Mouse (Mus musculus) lung, embryonic 15.5 days (tissue): ENCODE measurements around the gene Usp9x. TPM values are rescaled to one million over a fixed set of nuclear protein-coding genes. Genes with fewer than 3 reads are reported as not detected.

ENCODE experiments used
- ATAC-seq: fragments of 200-750 bp; cut with Nextera tagmentation; 2 replicates; pipeline ENCODE4 v1.8.0; 2017; ENCODE audit warnings: moderate number of reproducible peaks, borderline replicate concordance; ENCODE audit not compliant: low FRiP score, low TSS enrichment; ENCODE audit errors: extremely low read depth
- H3K27ac ChIP-seq: fragments of 300-500 bp; sonication (generic); 2 replicates; pipeline ENCODE4 v1.5.1; 2015; ENCODE audit warnings: moderate library complexity, mild to moderate bottlenecking, inconsistent platforms
- H3K27me3 ChIP-seq: fragments of 300-500 bp; sonication (generic); 2 replicates; pipeline ENCODE4 v1.6.1; 2015; ENCODE audit warnings: inconsistent platforms
- H3K36me3 ChIP-seq: fragments of 300-500 bp; sonication (generic); 2 replicates; pipeline ENCODE4 v1.6.1; 2015; ENCODE audit warnings: inconsistent platforms
- H3K4me1 ChIP-seq: fragments of 300-500 bp; sonication (generic); 2 replicates; pipeline ENCODE4 v1.6.1; 2015; ENCODE audit warnings: inconsistent platforms
- H3K4me2 ChIP-seq: fragments of 300-500 bp; sonication (generic); 2 replicates; pipeline ENCODE4 v1.6.1; 2015; ENCODE audit warnings: inconsistent platforms, mild to moderate bottlenecking, moderate library complexity
- H3K4me3 ChIP-seq: fragments of 300-500 bp; sonication (generic); 2 replicates; pipeline ENCODE4 v1.5.1; 2015; ENCODE audit warnings: mild to moderate bottlenecking, inconsistent platforms
- H3K9ac ChIP-seq: fragments of 300-500 bp; sonication (generic); 2 replicates; pipeline ENCODE4 v1.6.1; 2015; ENCODE audit warnings: inconsistent platforms
- H3K9me3 ChIP-seq: fragments of 300-500 bp; sonication (generic); 2 replicates; pipeline ENCODE4 v1.6.1; 2016; ENCODE audit warnings: inconsistent platforms
- WGBS: fragments of 180-500 bp; shearing (Covaris S2); methylation state at CpG from one replicate; pipeline ENCODE4 v1.1.7; 2015; 5-methylcytosine and 5-hydroxymethylcytosine counted together
- polyA plus RNA-seq: library from polyadenylated mRNA; unstranded; fragments of >200 nt; fragmentation: Nextera tagmentation; extraction: Ambion mirVana; gene quantifications from 2 replicates; pipeline ENCODE4 v1.2.1, GENCODE M21; 2015

Gene Usp9x
- polyA plus RNA-seq, 1 experiment from 2014 or later = 24.2 TPM

- no peak for ATAC-seq
- H3K36me3 ChIP-seq = no peaks in the 10 kb centered on the region
- H3K4me2 ChIP-seq = no peak overlapping the region
- no peaks in the 10 kb centered on the region for H3K4me1 ChIP-seq
- no peaks in the 10 kb centered on the region for H3K27me3 ChIP-seq
- H3K9ac ChIP-seq = no peak overlapping the region
- H3K4me3 ChIP-seq = no peak overlapping the region
- H3K9me3 ChIP-seq = no peaks in the 10 kb centered on the region
- 58% methylated on average over 6 of the region's 6 CpGs for WGBS
- H3K27ac ChIP-seq = no peak overlapping the region
Measured at GRCm38 (mm10) chrX:13046893-13047435, 24.3 kb upstream of the Usp9x start.

- WGBS = 20% methylated on average over 14 of the region's 14 CpGs
- Histone ChIP-seq H3K9ac (no peak overlapping the region), H3K36me3 (no peaks in the 10 kb centered on the region), H3K9me3 (no peaks in the 10 kb centered on the region), H3K27me3 (no peaks in the 10 kb centered on the region), H3K4me1 (no peaks in the 10 kb centered on the region), H3K27ac (peak overlapping the region; percentile 19; the same call in 1 of the 2 replicates), H3K4me3 (peak overlapping the region; percentile 1; the same call in 1 of the 2 replicates), H3K4me2 (peak overlapping the region; percentile 37)
- ATAC-seq = no peak
Measured at GRCm38 (mm10) chrX:13047631-13048345, 23.5 kb upstream of the Usp9x start.

GRCm38 (mm10) chrX:13054612-13055011 lies 16.7 kb upstream of the Usp9x start:
- WGBS = 56% methylated on average over 1 of the region's 1 CpGs
- H3K4me1 ChIP-seq = no peaks in the 10 kb centered on the region

GRCm38 (mm10) chrX:13061961-13062360 lies 9.3 kb upstream of the Usp9x start:
- peaks cover 3% of the 10 kb centered on the region; the same call in 1 of the 2 replicates for H3K27me3 ChIP-seq
- H3K4me3 ChIP-seq = no peak overlapping the region
- no peaks in the 10 kb centered on the region for H3K4me1 ChIP-seq
- no peak overlapping the region for H3K27ac ChIP-seq
- H3K4me2 ChIP-seq = no peak overlapping the region
- no peak overlapping the region for H3K9ac ChIP-seq
- no peaks in the 10 kb centered on the region for H3K9me3 ChIP-seq
- WGBS = 36% methylated on average over 3 of the region's 3 CpGs
- H3K36me3 ChIP-seq = no peaks in the 10 kb centered on the region
- ATAC-seq = no peak

More at GRCm38 (mm10) chrX:13054612-13055011, 16.7 kb upstream of the Usp9x start:
- H3K4me3 ChIP-seq = no peak overlapping the region
- H3K27me3 ChIP-seq = peaks cover 6% of the 10 kb centered on the region; the same call in 1 of the 2 replicates
- ATAC-seq = no peak
- H3K9ac ChIP-seq = no peak overlapping the region
- H3K4me2 ChIP-seq = no peak overlapping the region
- no peaks in the 10 kb centered on the region for H3K9me3 ChIP-seq
- no peaks in the 10 kb centered on the region for H3K36me3 ChIP-seq
- H3K27ac ChIP-seq = no peak overlapping the region

- ATAC-seq = no peak
- H3K27me3 ChIP-seq = peaks cover 3% of the 10 kb centered on the region; the same call in 1 of the 2 replicates
- no peak overlapping the region for H3K4me3 ChIP-seq
- 67% methylated on average over 7 of the region's 9 CpGs for WGBS
- H3K36me3 ChIP-seq = no peaks in the 10 kb centered on the region
- no peak overlapping the region for H3K9ac ChIP-seq
- H3K27ac ChIP-seq = 0 out of 2 replicates have a peak overlapping the region, but pooled peaks have one; percentile 19
- H3K4me1 ChIP-seq = no peaks in the 10 kb centered on the region
- no peaks in the 10 kb centered on the region for H3K9me3 ChIP-seq
- H3K4me2 ChIP-seq = no peak overlapping the region
Measured at GRCm38 (mm10) chrX:13064273-13064925, 6.9 kb upstream of the Usp9x start.

GRCm38 (mm10) chrX:13070206-13070572 lies 1.1 kb upstream of the Usp9x start:
- H3K4me1 ChIP-seq = no peaks in the 10 kb centered on the region
- no peak for ATAC-seq
- H3K36me3 ChIP-seq = no peaks in the 10 kb centered on the region
- peak overlapping the region; percentile 53 for H3K4me2 ChIP-seq
- peak overlapping the region; percentile 95 for H3K27ac ChIP-seq
- 24% methylated on average over 8 of the region's 8 CpGs for WGBS
- peak overlapping the region; percentile 34 for H3K9ac ChIP-seq
- H3K4me3 ChIP-seq = peak overlapping the region; percentile 73
- no peaks in the 10 kb centered on the region for H3K9me3 ChIP-seq
- peaks cover 6% of the 10 kb centered on the region; the same call in 1 of the 2 replicates for H3K27me3 ChIP-seq

- H3K4me3 ChIP-seq = peak overlapping the region; percentile 73
Measured at GRCm38 (mm10) chrX:13070573-13071240, 591 bp upstream of the Usp9x start.

GRCm38 (mm10) chrX:13071776-13072460 lies 620 bp downstream of the Usp9x start:
- Histone ChIP-seq H3K36me3 (no peaks in the 10 kb centered on the region), H3K4me3 (peak overlapping the region; percentile 73), H3K27ac (peak overlapping the region; percentile 95), H3K27me3 (peaks cover 6% of the 10 kb centered on the region; the same call in 1 of the 2 replicates), H3K4me1 (no peaks in the 10 kb centered on the region), H3K9me3 (no peaks in the 10 kb centered on the region), H3K4me2 (peak overlapping the region; percentile 53), H3K9ac (peak overlapping the region; percentile 81)
- ATAC-seq = peak; percentile 41
- WGBS = 9% methylated on average over 56 of the region's 67 CpGs

More at GRCm38 (mm10) chrX:13070573-13071240, 591 bp upstream of the Usp9x start:
- Histone ChIP-seq H3K9me3 (no peaks in the 10 kb centered on the region), H3K27me3 (peaks cover 6% of the 10 kb centered on the region; the same call in 1 of the 2 replicates), H3K9ac (peak overlapping the region; percentile 36), H3K4me2 (peak overlapping the region; percentile 53), H3K27ac (peak overlapping the region; percentile 95), H3K4me1 (no peaks in the 10 kb centered on the region), H3K36me3 (no peaks in the 10 kb centered on the region)
- WGBS = 21% methylated on average over 35 of the region's 35 CpGs
- ATAC-seq = peak; percentile 84

GRCm38 (mm10) chrX:13072461-13072982 lies 1.2 kb downstream of the Usp9x start:
- no peaks in the 10 kb centered on the region for H3K36me3 ChIP-seq
- peak; percentile 40 for ATAC-seq
- H3K27me3 ChIP-seq = peaks cover 6% of the 10 kb centered on the region; the same call in 1 of the 2 replicates
- peak overlapping the region; percentile 95 for H3K27ac ChIP-seq
- H3K4me1 ChIP-seq = no peaks in the 10 kb centered on the region
- peak overlapping the region; percentile 81 for H3K9ac ChIP-seq
- H3K4me3 ChIP-seq = peak overlapping the region; percentile 73
- WGBS = 16% methylated on average over 53 of the region's 73 CpGs
- no peaks in the 10 kb centered on the region for H3K9me3 ChIP-seq
- H3K4me2 ChIP-seq = peak overlapping the region; percentile 53

- Histone ChIP-seq H3K9me3 (no peaks in the 10 kb centered on the region), H3K27me3 (no peaks in the 10 kb centered on the region), H3K4me3 (no peak overlapping the region), H3K4me1 (no peaks in the 10 kb centered on the region), H3K36me3 (no peaks in the 10 kb centered on the region), H3K4me2 (no peak overlapping the region), H3K9ac (no peak overlapping the region), H3K27ac (no peak overlapping the region)
- 78% methylated on average over 1 of the region's 1 CpGs for WGBS
- no peak for ATAC-seq
Measured at GRCm38 (mm10) chrX:13085621-13086020, 14.3 kb downstream of the Usp9x start.

- no peak for ATAC-seq
- H3K4me3 ChIP-seq = no peak overlapping the region
- peaks cover 2% of the 10 kb centered on the region; the same call in 1 of the 2 replicates for H3K36me3 ChIP-seq
- H3K4me1 ChIP-seq = no peaks in the 10 kb centered on the region
- no peaks in the 10 kb centered on the region for H3K9me3 ChIP-seq
- H3K4me2 ChIP-seq = no peak overlapping the region
- 58% methylated on average over 1 of the region's 1 CpGs for WGBS
- H3K27me3 ChIP-seq = no peaks in the 10 kb centered on the region
- no peak overlapping the region for H3K27ac ChIP-seq
- no peak overlapping the region for H3K9ac ChIP-seq
Measured at GRCm38 (mm10) chrX:13096985-13097384, 25.7 kb downstream of the Usp9x start.
